Mouse (Mus musculus) lung, postnatal 0 days (tissue): ENCODE results near the gene 9030612E09Rik. TPM values are rescaled to one million over a fixed set of nuclear protein-coding genes. Genes with fewer than 3 reads are reported as not detected.

Source experiments
- ATAC-seq: fragments of 200-750 bp; cut with Nextera tagmentation; 2 replicates; pipeline ENCODE4 v1.8.0; 2017; ENCODE audit warnings: moderate library complexity
- DNase-seq: peaks from one replicate; pipeline ENCODE4 v3.0.0-alpha.2; 2016; ENCODE audit warnings: low spot score
- H3K27ac ChIP-seq: fragments of 300-500 bp; sonication (generic); 2 replicates; pipeline ENCODE4 v1.5.1; 2014; ENCODE audit warnings: antibody characterized with exemption, mild to moderate bottlenecking, low read length, mixed read lengths
- H3K27me3 ChIP-seq: fragments of 300-500 bp; sonication (generic); replicated peaks from 2 replicates; pipeline ENCODE4 v1.6.1; 2014; ENCODE audit warnings: low read length, mixed read lengths; ENCODE audit not compliant: insufficient read depth
- H3K36me3 ChIP-seq: fragments of 300-500 bp; sonication (generic); 2 replicates; pipeline ENCODE4 v1.6.1; 2014; ENCODE audit warnings: low read length, mixed read lengths; ENCODE audit not compliant: insufficient read depth
- H3K4me1 ChIP-seq: fragments of 300-500 bp; sonication (generic); 2 replicates; pipeline ENCODE4 v1.6.1; 2014; ENCODE audit warnings: antibody characterized with exemption, low read depth, low read length, mixed read lengths; ENCODE audit not compliant: insufficient read depth
- H3K4me2 ChIP-seq: fragments of 300-500 bp; sonication (generic); replicated peaks from 2 replicates; pipeline ENCODE4 v1.6.1; 2014; ENCODE audit warnings: low read depth, mild to moderate bottlenecking, low read length, moderate library complexity, mixed read lengths
- H3K4me3 ChIP-seq: fragments of 300-500 bp; sonication (generic); 2 replicates; pipeline ENCODE4 v1.5.1; 2014; ENCODE audit warnings: low read depth, low read length
- H3K9ac ChIP-seq: fragments of 300-500 bp; sonication (generic); replicated peaks from 2 replicates; pipeline ENCODE4 v1.6.1; 2014; ENCODE audit warnings: low read depth, mild to moderate bottlenecking
- H3K9me3 ChIP-seq: fragments of 300-500 bp; sonication (generic); 2 replicates; pipeline ENCODE4 v1.6.1; 2016; ENCODE audit warnings: low read length, mixed read lengths
- CTCF ChIP-seq: IDR thresholded peaks from 2 replicates; pipeline ENCODE4 v1.5.1; 2016; ENCODE audit warnings: antibody characterized with exemption, mild to moderate bottlenecking
- EP300 ChIP-seq: IDR thresholded peaks from 2 replicates; pipeline ENCODE4 v1.6.1; 2016; ENCODE audit warnings: antibody characterized with exemption, mild to moderate bottlenecking, control low read depth
- WGBS: fragments of 180-500 bp; shearing (Covaris S2); extraction: QIAGEN DNeasy Blood & Tissue Kit; methylation state at CpG from one replicate; pipeline ENCODE4 v1.1.7; 2014; 5-methylcytosine and 5-hydroxymethylcytosine counted together
- polyA plus RNA-seq: library from polyadenylated mRNA; unstranded; fragments of >200 nt; fragmentation: Nextera tagmentation; extraction: Ambion mirVana; gene quantifications from 2 replicates; pipeline ENCODE4 v1.2.1, GENCODE M21; 2015

Gene 9030612E09Rik
- polyA plus RNA-seq, 1 experiment from 2014 or later = 0.16 TPM

- 15% methylated on average over 12 of the region's 12 CpGs for whole genome bisulfite sequencing
- TF ChIP-seq EP300 (no peak), CTCF (no peak)
Observed at GRCm38 (mm10) chr10:43155046-43155560, 19.4 kb upstream of the 9030612E09Rik start.

GRCm38 (mm10) chr10:43158917-43159316 lies 15.6 kb upstream of the 9030612E09Rik start:
- H3K9ac ChIP-seq = no peak overlapping the region
- no peak overlapping the region for H3K27ac ChIP-seq
- no peaks in the 10 kb centered on the region for H3K36me3 ChIP-seq
- ATAC-seq (no peak), DNase-seq (no peak)
- H3K4me1 ChIP-seq = no peaks in the 10 kb centered on the region
- no peak overlapping the region for H3K4me2 ChIP-seq
- no peak overlapping the region for H3K4me3 ChIP-seq
- H3K9me3 ChIP-seq = no peaks in the 10 kb centered on the region
- no peak for TF ChIP-seq EP300
- no peak for TF ChIP-seq CTCF
- 64% methylated on average over 5 of the region's 5 CpGs for WGBS
- no peaks in the 10 kb centered on the region for H3K27me3 ChIP-seq

More at GRCm38 (mm10) chr10:43155046-43155560, 19.4 kb upstream of the 9030612E09Rik start:
- ATAC-seq = peak; percentile 85
- H3K27me3 ChIP-seq = no peaks in the 10 kb centered on the region
- H3K9me3 ChIP-seq = no peaks in the 10 kb centered on the region
- H3K27ac ChIP-seq = no peak overlapping the region
- H3K4me1 ChIP-seq = no peaks in the 10 kb centered on the region
- H3K4me3 ChIP-seq = no peak overlapping the region
- no peak overlapping the region for H3K9ac ChIP-seq
- no peaks in the 10 kb centered on the region for H3K36me3 ChIP-seq
- peak; percentile 80 for DNase-seq
- H3K4me2 ChIP-seq = no peak overlapping the region; the same call in 1 of the 2 replicates

DNA sequence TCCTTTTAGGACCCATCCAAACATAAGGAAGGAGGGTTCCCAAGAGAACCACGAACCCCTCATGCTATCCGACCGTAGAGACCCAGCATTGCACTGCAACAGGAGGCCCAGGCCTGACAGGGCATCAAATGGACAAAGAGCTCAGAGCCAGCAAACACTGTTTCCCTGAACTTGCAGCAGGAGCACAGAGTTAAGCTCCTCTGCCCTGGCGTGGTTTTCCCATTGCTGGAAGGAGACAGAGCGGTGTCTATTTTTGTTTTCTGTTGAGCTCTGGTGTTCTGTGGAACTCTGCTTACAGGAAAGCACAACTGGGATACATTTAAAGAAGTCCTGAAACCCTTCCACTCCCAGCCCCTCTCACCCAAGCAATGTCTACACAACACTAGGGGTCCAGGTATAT lies 15.2 kb upstream of the 9030612E09Rik start:
- 85% methylated on average over 5 of the region's 5 CpGs for WGBS
- Histone ChIP-seq H3K9me3 (no peaks in the 10 kb centered on the region), H3K4me3 (no peak overlapping the region), H3K27me3 (no peaks in the 10 kb centered on the region), H3K4me1 (no peaks in the 10 kb centered on the region), H3K36me3 (no peaks in the 10 kb centered on the region), H3K27ac (no peak overlapping the region), H3K4me2 (no peak overlapping the region), H3K9ac (no peak overlapping the region)
- no peak for TF ChIP-seq EP300
- no peak for TF ChIP-seq CTCF
- ATAC-seq (no peak), DNase-seq (no peak)

DNA sequence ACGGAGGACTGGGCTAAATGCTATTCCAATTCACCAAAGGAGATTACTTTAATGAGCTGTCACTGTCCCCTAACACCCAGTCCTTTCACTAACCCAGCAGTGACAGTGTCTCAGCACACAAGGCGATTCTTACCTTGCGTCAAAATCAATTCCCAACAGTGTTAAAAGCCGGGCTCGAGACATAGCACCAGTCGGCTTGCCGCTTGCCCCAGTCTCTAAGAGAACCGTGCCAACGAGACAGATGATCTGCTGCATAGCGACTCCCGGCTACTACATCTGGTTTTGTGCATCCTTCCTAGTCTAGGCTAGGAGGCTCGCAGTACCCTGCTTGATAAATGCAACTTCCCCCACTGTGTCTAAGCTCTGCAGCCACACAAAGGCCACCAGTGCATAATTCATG lies 12.2 kb upstream of the 9030612E09Rik start:
- Histone ChIP-seq H3K27me3 (no peaks in the 10 kb centered on the region), H3K4me2 (no peak overlapping the region), H3K9me3 (no peaks in the 10 kb centered on the region), H3K36me3 (no peaks in the 10 kb centered on the region), H3K9ac (no peak overlapping the region), H3K4me3 (no peak overlapping the region), H3K4me1 (no peaks in the 10 kb centered on the region), H3K27ac (no peak overlapping the region)
- DNase-seq = no peak
- TF ChIP-seq EP300 = no peak
- ATAC-seq = no peak
- WGBS = 71% methylated on average over 12 of the region's 12 CpGs

GRCm38 (mm10) chr10:43164406-43164805 lies 10.1 kb upstream of the 9030612E09Rik start:
- TF ChIP-seq EP300 (no peak), CTCF (no peak)
- H3K4me3 ChIP-seq = no peak overlapping the region
- 97% methylated on average over 2 of the region's 2 CpGs for WGBS

DNA sequence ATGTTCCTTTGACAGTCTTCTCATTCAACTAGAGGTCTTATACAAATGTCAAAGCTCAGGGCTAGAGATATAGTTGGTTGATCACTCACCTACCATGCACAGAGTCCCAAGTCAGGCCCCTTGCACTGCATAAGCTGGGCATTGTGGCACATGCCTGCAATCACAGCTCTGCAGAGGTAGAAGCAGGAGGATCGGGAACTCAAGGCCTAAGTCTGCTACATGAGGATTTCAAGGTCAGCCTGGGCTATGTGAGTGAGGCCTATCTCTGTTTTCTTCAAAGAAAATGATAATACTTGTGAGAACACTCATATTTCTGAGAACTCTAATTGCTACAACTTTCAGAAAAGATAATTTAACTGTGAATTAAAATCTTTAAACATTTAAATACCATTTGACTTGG lies 8.4 kb upstream of the 9030612E09Rik start:
- H3K27ac ChIP-seq = no peak overlapping the region
- DNase-seq (no peak), ATAC-seq (no peak)
- H3K4me1 ChIP-seq = no peaks in the 10 kb centered on the region
- H3K9me3 ChIP-seq = no peaks in the 10 kb centered on the region
- H3K36me3 ChIP-seq = no peaks in the 10 kb centered on the region
- no peak for TF ChIP-seq EP300
- no peak for TF ChIP-seq CTCF
- H3K27me3 ChIP-seq = peaks cover 4% of the 10 kb centered on the region
- no peak overlapping the region for H3K4me2 ChIP-seq
- WGBS = 85% methylated on average over 1 of the region's 1 CpGs
- no peak overlapping the region for H3K9ac ChIP-seq
- no peak overlapping the region for H3K4me3 ChIP-seq

More at GRCm38 (mm10) chr10:43164406-43164805, 10.1 kb upstream of the 9030612E09Rik start:
- no peak overlapping the region for H3K4me2 ChIP-seq
- H3K36me3 ChIP-seq = no peaks in the 10 kb centered on the region
- ATAC-seq (no peak), DNase-seq (no peak)
- H3K27ac ChIP-seq = no peak overlapping the region
- H3K27me3 ChIP-seq = no peaks in the 10 kb centered on the region
- no peaks in the 10 kb centered on the region for H3K4me1 ChIP-seq
- H3K9ac ChIP-seq = no peak overlapping the region
- no peaks in the 10 kb centered on the region for H3K9me3 ChIP-seq

GRCm38 (mm10) chr10:43166817-43167216 lies 7.7 kb upstream of the 9030612E09Rik start:
- Histone ChIP-seq H3K9me3 (no peaks in the 10 kb centered on the region), H3K36me3 (no peaks in the 10 kb centered on the region), H3K27ac (no peak overlapping the region), H3K4me3 (no peak overlapping the region), H3K9ac (no peak overlapping the region), H3K27me3 (peaks cover 9% of the 10 kb centered on the region), H3K4me1 (no peaks in the 10 kb centered on the region), H3K4me2 (no peak overlapping the region)
- WGBS = 89% methylated on average over 3 of the region's 3 CpGs
- ATAC-seq (no peak), DNase-seq (no peak)
- TF ChIP-seq CTCF (no peak), EP300 (no peak)
